Mouse (Mus musculus): Measurements from ENCODE around the gene Vat1l. TPM values are rescaled to one million over a fixed set of nuclear protein-coding genes. Genes with fewer than 3 reads are reported as not detected.

The Vat1l gene
- 44.7 and 47.7 TPM in 2 replicates for polyA plus RNA-seq (2015; fragmentation: Nextera tagmentation; extraction: Ambion mirVana)

DNA sequence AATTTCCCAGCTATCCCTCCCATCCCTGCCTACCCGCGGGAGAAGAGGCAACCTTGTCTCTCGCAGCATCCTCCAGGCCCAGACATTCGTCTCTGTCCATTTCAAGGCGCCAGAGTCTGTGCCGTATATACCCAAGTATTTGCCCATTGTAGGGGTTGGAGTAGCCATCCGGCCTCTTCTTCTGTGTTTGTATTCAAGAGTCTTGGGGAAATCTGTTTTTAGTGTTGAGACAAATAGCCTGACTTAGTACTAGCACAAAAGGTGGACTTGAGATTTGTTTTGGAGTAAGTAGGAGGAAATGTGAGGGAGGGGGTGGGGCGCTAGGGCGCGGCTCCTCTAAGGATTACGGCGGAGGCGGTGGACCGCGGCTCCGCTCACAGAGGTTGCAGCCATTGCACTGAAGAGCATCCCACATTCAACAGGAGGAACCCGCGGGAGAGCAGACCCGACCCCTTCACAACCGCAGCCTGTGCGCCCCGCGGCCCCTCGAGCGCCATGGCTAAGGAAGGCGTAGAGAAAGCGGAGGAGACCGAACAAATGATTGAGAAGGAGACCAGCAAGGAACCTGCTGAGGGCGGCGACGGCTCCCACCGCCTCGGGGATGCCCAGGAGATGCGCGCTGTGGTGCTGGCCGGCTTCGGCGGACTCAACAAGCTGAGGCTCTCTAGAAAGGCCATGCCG is at the start of gene Vat1l:
TSS of gene Vat1l (plus strand) at position 392 of the 681 bp plus-strand sequence.
- H3K4me3 ChIP-seq: peak within 1 kb of the TSS; percentile 85
- peak within 1 kb of the TSS; percentile 72 for H3K9ac ChIP-seq
- peak within 1 kb of the TSS; percentile 76 for H3K27ac ChIP-seq
- H3K4me1 ChIP-seq: peaks cover 22% of the 10 kb centered on the region
- no peaks in the 10 kb centered on the region for H3K27me3 ChIP-seq (replicated peaks)
- no peaks in the 10 kb centered on the region for H3K36me3 ChIP-seq (replicated peaks)
- H3K4me2 ChIP-seq: peak within 1 kb of the TSS; percentile 89
- ATAC-seq (replicated peaks): peak; percentile 91
- WGBS: under 1% methylated on average over 39 of the region's 39 CpGs
- H3K9me3 ChIP-seq: no peaks in the 10 kb centered on the region

- no peak overlapping the region for H3K9ac ChIP-seq
- H3K27ac ChIP-seq: no peak overlapping the region
- H3K4me2 ChIP-seq: no peak overlapping the region
- H3K4me1 ChIP-seq: no peaks in the 10 kb centered on the region
- H3K4me3 ChIP-seq: no peak overlapping the region
- 72% methylated on average over 2 of the region's 2 CpGs for WGBS
- no peaks in the 10 kb centered on the region for H3K9me3 ChIP-seq
- H3K36me3 ChIP-seq (replicated peaks): no peaks in the 10 kb centered on the region
- no peaks in the 10 kb centered on the region for H3K27me3 ChIP-seq (replicated peaks)
- no peak for ATAC-seq (replicated peaks)
These were observed 46.8 kb upstream of the Vat1l start for GRCm38 (mm10) chr8:114158586-114158985.

DNA sequence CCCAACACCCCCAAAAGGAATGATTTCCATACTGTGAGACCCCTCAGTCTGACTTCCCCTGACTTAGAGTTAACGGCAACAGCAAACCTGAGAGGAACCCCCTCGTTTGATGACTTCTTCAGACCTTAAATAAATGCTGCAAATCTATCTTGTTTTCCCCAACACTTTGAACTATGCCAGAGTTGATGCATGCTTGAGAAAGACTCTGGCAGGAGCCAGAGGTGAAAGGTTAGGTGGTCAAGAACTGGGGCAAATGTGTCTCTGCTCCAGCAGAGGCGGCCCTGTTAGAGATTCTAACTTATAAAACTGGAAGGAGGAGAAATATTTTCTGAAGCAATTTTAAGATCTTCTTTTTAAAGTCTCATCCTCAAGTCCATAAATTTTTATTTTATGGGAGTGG is 45.7 kb upstream of the Vat1l start:
- Histone ChIP-seq H3K27ac (no peak overlapping the region), H3K27me3 (replicated peaks) (no peaks in the 10 kb centered on the region), H3K9me3 (no peaks in the 10 kb centered on the region), H3K4me3 (no peak overlapping the region), H3K36me3 (replicated peaks) (no peaks in the 10 kb centered on the region), H3K4me1 (no peaks in the 10 kb centered on the region; the same call in 1 of the 2 replicates), H3K9ac (no peak overlapping the region), H3K4me2 (no peak overlapping the region)
- no peak for ATAC-seq (replicated peaks)
- WGBS: 90% methylated on average over 3 of the region's 3 CpGs

DNA sequence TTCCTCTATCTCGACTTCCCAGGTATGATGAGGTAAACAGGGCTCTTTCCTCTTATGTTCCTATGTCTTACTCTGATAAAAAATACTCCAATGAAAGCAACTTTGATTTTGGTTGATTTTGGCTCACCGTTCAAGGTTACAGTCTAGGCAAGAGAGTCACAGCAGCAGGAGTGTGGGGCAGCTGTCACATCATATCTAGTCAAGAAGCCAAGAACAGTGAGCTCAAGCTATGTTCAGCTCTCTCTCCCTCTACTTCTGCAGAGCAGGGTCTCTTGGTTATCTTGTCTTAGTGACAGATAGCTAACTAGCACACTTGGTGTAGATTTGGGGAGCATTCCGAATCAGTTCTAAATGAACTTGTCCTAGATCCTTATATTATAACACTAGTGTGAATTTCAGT is 41.5 kb upstream of the Vat1l start:
- no peaks in the 10 kb centered on the region; the same call in 1 of the 2 replicates for H3K4me1 ChIP-seq
- no peaks in the 10 kb centered on the region for H3K27me3 ChIP-seq (replicated peaks)
- no peak overlapping the region for H3K4me3 ChIP-seq
- H3K9me3 ChIP-seq: no peaks in the 10 kb centered on the region
- no peak for ATAC-seq (replicated peaks)
- no peak overlapping the region for H3K27ac ChIP-seq
- no peaks in the 10 kb centered on the region for H3K36me3 ChIP-seq (replicated peaks)
- 86% methylated on average over 3 of the region's 3 CpGs for WGBS
- no peak overlapping the region for H3K9ac ChIP-seq
- no peak overlapping the region for H3K4me2 ChIP-seq

DNA sequence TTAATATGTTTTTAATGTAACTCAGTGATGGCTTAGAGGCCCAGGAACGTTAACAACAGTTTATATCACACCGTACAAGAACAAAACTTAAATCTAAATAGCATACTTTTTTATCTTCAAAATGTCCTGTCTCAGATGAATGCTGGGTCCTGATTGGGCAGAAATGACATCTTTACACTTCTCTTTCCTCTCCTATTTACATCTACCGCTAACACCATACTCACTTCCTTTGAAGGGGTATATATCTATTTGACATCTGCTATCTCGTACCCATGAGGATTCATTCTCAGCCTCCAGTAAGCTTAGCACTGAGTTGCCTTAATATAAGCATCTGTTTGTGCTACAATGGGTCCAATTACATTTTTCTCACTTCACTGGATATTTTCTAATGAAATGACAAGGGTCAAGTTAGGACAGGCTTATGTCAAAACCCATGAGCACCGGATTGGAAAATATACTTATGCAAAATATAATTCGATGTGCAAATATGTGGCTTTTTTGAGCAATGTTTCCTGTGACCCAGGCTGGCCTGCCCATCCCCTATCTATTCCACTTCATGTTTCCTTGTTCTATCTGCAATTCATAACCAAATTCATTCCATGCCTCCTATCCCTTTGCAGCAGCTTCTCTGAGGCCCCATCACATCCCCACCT is 40.8 kb upstream of the Vat1l start:
- Histone ChIP-seq H3K4me3 (no peak overlapping the region), H3K9ac (no peak overlapping the region), H3K36me3 (replicated peaks) (no peaks in the 10 kb centered on the region), H3K9me3 (no peaks in the 10 kb centered on the region), H3K4me1 (no peaks in the 10 kb centered on the region; the same call in 1 of the 2 replicates), H3K27ac (no peak overlapping the region), H3K27me3 (replicated peaks) (no peaks in the 10 kb centered on the region), H3K4me2 (no peak overlapping the region)
- ATAC-seq (replicated peaks): no peak
- 72% methylated on average over 6 of the region's 6 CpGs for WGBS

DNA sequence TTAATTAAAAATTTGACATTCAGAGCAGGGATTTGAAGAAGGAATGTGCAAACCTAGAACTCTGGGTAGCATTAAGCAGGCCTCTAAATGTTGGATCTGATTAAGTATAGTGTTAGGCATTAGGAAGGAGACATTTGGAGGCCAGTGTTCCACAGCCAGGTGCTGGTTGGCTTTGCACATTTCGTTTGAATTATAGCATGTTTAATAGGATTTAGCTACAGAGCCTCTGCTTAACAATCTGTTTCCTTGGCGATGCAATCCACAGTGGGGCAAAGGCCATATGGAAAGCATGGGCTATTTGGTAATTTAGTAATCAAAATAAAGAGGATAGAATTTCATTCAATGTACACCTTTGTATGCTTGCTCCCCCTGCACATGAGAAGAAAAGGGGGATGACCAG is 39.7 kb upstream of the Vat1l start:
- no peak for ATAC-seq (replicated peaks)
- Histone ChIP-seq H3K4me1 (no peaks in the 10 kb centered on the region; the same call in 1 of the 2 replicates), H3K4me2 (no peak overlapping the region), H3K27ac (no peak overlapping the region), H3K27me3 (replicated peaks) (no peaks in the 10 kb centered on the region), H3K9ac (no peak overlapping the region), H3K36me3 (replicated peaks) (no peaks in the 10 kb centered on the region), H3K9me3 (no peaks in the 10 kb centered on the region), H3K4me3 (no peak overlapping the region)
- 14% methylated on average over 2 of the region's 2 CpGs for WGBS

- no peak for ATAC-seq (replicated peaks)
- 67% methylated on average over 3 of the region's 3 CpGs for WGBS
- Histone ChIP-seq H3K4me2 (no peak overlapping the region), H3K4me1 (no peaks in the 10 kb centered on the region), H3K27ac (no peak overlapping the region), H3K9ac (no peak overlapping the region), H3K36me3 (replicated peaks) (no peaks in the 10 kb centered on the region), H3K4me3 (no peak overlapping the region), H3K9me3 (no peaks in the 10 kb centered on the region), H3K27me3 (replicated peaks) (no peaks in the 10 kb centered on the region)
These were observed 28.7 kb upstream of the Vat1l start for GRCm38 (mm10) chr8:114176721-114177120.

DNA sequence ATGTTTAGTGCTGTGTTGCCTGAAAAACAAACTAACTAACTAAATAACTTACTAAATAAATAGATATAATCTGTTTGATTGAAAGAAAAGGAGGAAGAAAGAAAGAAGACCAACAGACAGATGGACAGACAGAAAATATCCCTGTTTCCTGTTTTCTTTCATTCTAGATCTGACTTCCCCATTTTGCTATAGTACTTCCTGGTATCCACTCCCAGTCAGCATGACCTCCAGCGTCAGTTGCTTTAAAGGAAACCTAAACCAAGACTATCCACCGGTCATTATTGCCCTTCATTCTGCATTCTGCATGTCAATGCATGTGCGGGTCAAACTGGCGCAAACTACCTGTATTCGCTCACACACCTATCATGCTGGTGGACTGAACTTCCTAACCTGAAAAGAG is 12.1 kb upstream of the Vat1l start:
- Histone ChIP-seq H3K4me1 (no peaks in the 10 kb centered on the region), H3K27ac (no peak overlapping the region), H3K27me3 (replicated peaks) (no peaks in the 10 kb centered on the region), H3K9me3 (no peaks in the 10 kb centered on the region), H3K4me3 (no peak overlapping the region), H3K36me3 (replicated peaks) (no peaks in the 10 kb centered on the region), H3K9ac (no peak overlapping the region), H3K4me2 (no peak overlapping the region)
- ATAC-seq (replicated peaks): no peak
- 90% methylated on average over 5 of the region's 5 CpGs for WGBS

DNA sequence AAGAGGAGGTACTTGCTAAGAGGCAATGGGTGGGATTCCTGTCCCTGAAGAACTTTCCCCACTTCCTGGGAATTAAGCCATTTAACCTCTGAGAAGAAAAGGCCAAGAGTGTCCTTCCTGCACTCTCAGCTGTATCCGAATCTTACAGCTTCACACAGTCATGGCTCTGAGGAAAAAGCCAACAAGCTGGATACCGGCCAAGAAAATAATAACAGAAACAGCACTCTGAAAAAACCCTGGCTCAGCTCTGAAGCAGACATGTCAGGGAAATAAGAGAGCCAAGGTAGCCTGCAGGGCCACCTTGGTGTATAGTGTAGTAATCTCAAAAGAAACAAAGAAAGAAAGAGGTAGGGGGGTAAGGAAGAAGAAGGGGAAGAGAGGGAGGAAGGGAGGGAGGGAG is 6.4 kb upstream of the Vat1l start:
- H3K4me3 ChIP-seq: no peak overlapping the region
- no peaks in the 10 kb centered on the region for H3K9me3 ChIP-seq
- H3K4me1 ChIP-seq: peaks cover 3% of the 10 kb centered on the region; the same call in 1 of the 2 replicates
- 50% methylated on average over 2 of the region's 2 CpGs for WGBS
- H3K27ac ChIP-seq: no peak overlapping the region
- H3K9ac ChIP-seq: no peak overlapping the region
- no peak for ATAC-seq (replicated peaks)
- no peak overlapping the region for H3K4me2 ChIP-seq
- H3K27me3 ChIP-seq (replicated peaks): no peaks in the 10 kb centered on the region
- H3K36me3 ChIP-seq (replicated peaks): no peaks in the 10 kb centered on the region

DNA sequence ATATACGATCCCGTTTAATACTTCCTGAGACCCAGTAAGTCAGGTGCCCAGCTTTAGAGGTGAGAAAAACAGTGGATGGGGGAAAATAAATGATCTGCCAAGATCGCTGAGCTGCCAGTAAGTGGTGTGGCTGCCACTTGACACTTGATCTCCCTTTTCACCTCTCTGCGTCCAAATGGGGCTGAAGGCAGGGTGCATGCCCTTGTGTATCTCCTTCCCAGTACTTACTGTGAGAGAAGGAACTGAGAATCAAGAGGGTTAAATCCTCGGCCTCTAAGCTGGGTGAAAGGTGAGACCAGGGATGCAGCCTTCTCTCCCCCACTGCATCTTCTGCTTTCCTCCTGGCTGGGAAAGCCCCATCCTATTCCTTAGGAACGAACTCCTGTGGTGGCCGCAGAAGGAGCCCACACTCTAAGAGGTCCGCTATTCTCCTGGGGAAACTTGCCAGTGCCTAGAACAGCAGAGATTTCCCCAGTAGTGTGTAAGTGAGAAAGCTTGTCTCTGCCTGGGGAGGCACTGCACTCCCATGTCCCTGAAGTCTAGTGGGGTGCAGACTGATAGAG is 1.1 kb downstream of the Vat1l start:
- H3K9ac ChIP-seq: peak overlapping the region; percentile 51
- peak overlapping the region; percentile 89 for H3K4me2 ChIP-seq
- no peaks in the 10 kb centered on the region for H3K9me3 ChIP-seq
- 2% methylated on average over 8 of the region's 8 CpGs for WGBS
- peaks cover 1% of the 10 kb centered on the region; the same call in 1 of the 2 replicates for H3K36me3 ChIP-seq (replicated peaks)
- peaks cover 22% of the 10 kb centered on the region for H3K4me1 ChIP-seq
- H3K27me3 ChIP-seq (replicated peaks): no peaks in the 10 kb centered on the region
- ATAC-seq (replicated peaks): no peak
- peak overlapping the region; percentile 85 for H3K4me3 ChIP-seq
- H3K27ac ChIP-seq: no peak overlapping the region

DNA sequence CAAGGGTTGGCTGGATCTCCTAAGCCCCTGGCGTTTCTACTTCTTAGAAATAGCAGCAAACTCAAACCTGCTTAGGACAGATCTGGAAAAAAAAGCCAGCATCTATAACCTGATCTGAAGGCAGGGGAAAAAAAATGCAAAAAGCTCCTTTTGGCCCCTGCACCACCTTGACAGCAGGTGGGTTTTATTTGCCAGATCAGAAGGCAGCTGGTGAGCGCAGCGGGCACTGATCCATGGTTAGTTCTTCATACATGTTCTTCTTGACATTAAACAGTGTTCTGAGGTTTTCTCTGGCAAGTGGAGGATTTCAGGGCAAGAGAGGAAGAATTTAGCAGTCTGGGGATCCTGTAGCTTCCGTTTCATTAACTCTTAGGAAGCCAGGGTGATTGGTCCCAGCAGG is 1.6 kb downstream of the Vat1l start:
- Histone ChIP-seq H3K4me3 (peak overlapping the region; percentile 85), H3K36me3 (replicated peaks) (peaks cover 4% of the 10 kb centered on the region; the same call in 1 of the 2 replicates), H3K27me3 (replicated peaks) (no peaks in the 10 kb centered on the region), H3K4me1 (peaks cover 22% of the 10 kb centered on the region), H3K9me3 (no peaks in the 10 kb centered on the region), H3K9ac (peak overlapping the region; percentile 51), H3K27ac (peak overlapping the region; percentile 14; the same call in 1 of the 2 replicates), H3K4me2 (peak overlapping the region; percentile 89)
- ATAC-seq (replicated peaks): no peak
- 41% methylated on average over 4 of the region's 4 CpGs for WGBS

- H3K9me3 ChIP-seq: no peaks in the 10 kb centered on the region
- H3K27me3 ChIP-seq (replicated peaks): no peaks in the 10 kb centered on the region
- no peak for ATAC-seq (replicated peaks)
- no peaks in the 10 kb centered on the region for H3K36me3 ChIP-seq (replicated peaks)
- H3K4me3 ChIP-seq: no peak overlapping the region
- 66% methylated on average over 3 of the region's 3 CpGs for WGBS
- H3K4me2 ChIP-seq: no peak overlapping the region
- no peak overlapping the region for H3K27ac ChIP-seq
- H3K4me1 ChIP-seq: no peaks in the 10 kb centered on the region
- no peak overlapping the region for H3K9ac ChIP-seq
These were observed 15.4 kb downstream of the Vat1l start for GRCm38 (mm10) chr8:114220779-114221178.

Measured in midbrain, embryonic 15.5 days (tissue).